Mouse (Mus musculus): ENCODE measurements at regions not wholly inside any gene's neighbourhood (a gene's known extent, or its start where the extent isn't known, plus 50 kb on each side); places are given as distances from the start of the nearest gene placed in this dataset.
A peak's percentile ranks its signal among the peaks of the same experiment; 100 is the strongest.

DNA sequence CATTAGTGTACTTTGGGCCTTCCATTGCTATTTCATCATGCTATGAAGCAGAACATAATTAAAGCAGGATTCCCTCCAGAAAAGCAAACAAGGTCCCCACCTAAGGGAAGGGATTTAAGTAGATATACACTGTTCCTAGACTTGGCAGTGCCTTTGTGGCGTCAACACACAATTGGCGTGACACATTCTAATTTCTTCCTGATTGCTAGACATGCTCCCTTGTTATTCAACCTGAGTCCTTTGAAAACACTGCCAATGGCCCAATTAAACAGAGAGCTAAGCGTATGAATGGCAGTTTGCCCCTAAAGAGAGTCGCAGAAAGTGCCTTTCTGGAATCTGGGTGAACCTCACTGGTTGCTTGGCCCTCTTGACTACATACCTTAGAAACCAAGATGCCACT lies 60.3 kb upstream of the Kdm8 start:
- DNase-seq (ENCODE audit: low spot score in 2 of 2), result no peak

DNA sequence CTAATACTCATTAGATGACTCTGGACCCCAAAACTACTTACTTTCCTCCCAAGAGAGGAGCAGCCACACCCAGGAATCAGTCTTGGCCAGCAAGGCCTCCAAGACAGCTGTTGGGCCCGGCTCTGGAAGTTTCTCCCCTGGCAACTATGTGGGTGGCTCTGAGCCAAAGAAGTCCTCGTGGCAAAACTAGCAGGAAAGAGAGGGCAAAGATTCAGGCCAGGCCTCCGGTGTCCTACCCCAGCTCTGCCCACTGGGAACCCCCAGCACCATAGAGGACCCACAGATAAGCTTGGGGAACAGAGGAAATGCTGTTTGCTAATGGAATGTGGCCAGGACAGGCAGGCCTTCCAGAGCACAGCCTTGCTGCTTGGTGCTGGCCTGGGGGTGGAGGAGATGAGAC lies 51.9 kb upstream of the Kdm8 start:
- peak; percentile 5 to 18 for DNase-seq (ENCODE audit: low spot score in 2 of 2)

DNA sequence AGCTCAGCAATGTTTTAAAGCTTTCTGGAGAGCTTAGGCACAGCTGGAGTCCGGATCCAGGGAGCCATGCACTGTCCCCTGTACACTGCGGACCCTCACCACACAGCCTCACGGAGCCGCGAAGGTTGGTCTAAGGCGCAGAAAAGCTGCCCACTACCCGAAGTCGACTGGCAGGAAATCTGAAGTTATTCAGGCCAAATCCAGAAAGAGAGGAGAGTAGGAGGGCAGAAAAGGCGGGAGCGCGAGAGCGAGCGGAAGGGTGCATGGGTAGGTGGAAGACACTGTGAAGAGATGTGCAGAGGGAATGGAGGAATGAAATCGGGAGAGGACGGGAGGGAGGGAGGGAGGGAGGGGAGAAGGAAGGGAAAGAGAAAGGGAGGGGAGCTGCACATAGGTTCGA lies 51.2 kb upstream of the Kdm8 start:
- peak; percentile 23 to 34 for DNase-seq (ENCODE audit: low spot score in 2 of 2)

DNA sequence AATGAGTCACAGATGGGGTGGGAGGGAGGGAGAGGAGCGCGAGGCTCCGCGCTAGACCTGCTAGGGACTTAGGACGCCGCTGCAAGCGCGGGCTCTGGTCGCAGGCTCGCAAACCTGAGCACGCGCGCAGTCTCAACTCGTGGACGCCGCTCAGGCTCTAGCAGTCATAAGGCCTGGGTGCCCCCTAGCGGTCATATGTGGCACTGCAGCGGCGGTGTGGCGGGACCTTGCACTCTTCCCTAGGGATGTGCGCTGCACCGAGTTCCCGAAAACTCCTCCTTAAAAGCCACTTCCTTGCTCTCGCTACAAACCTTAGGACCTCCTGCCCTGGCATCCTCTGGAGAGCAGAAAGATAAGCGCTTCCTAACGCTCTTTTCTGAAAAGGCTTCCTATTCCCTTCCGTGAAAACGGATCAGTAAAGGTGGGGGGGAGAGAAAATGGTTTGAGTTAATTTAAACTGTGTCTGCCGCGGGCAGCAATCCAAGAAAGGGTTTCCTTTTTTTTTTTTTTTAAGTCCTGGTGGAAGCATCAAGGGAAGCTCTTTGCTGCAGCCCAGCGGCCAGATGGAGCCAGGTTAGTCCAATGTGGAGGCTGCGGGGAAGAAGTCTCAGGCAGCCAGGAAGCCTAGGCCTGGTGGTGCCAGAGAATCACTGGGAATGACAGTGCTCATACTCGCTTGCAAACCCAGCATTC lies 50.7 kb upstream of the Kdm8 start:
- DNase-seq (ENCODE audit: low spot score in 2 of 2), result peak; percentile 97 to 99

Data from left cerebral cortex, adult 18-20 months (tissue).